Mouse (Mus musculus) myocyte (in vitro differentiated cells): ENCODE measurements at regions not wholly inside any gene's neighbourhood (a gene's known extent, or its start where the extent isn't known, plus 50 kb on each side); places are given as distances from the start of the nearest gene placed in this dataset.

Source experiments
- H3K27me3 ChIP-seq: one replicate; pipeline ENCODE4 v1.6.1; 2011; ENCODE audit not compliant: control insufficient read depth, insufficient read depth, insufficient read length
- H3K36me3 ChIP-seq: one replicate; pipeline ENCODE4 v1.6.1; 2011; ENCODE audit not compliant: control insufficient read depth, insufficient read depth
- H3K4me2 ChIP-seq: one replicate; pipeline ENCODE4 v1.6.1; 2011; ENCODE audit warnings: low read depth, control low read depth
- H3K4me3 ChIP-seq: one replicate; pipeline ENCODE4 v1.5.1; 2011; ENCODE audit warnings: mild to moderate bottlenecking, control low read depth, moderate library complexity
- H3K79me2 ChIP-seq: one replicate; pipeline ENCODE4 v1.6.1; 2011; ENCODE audit not compliant: control insufficient read depth, insufficient read depth
- H3ac ChIP-seq: one replicate; pipeline ENCODE4 v1.6.1; 2011; ENCODE audit not compliant: control insufficient read depth, insufficient read length
- CEBPB ChIP-seq: IDR thresholded peaks from 2 replicates; pipeline ENCODE4 v1.6.1; 2011; ENCODE audit warnings: mild to moderate bottlenecking, moderate library complexity; ENCODE audit not compliant: poor library complexity, insufficient read depth, severe bottlenecking
- E2F4 ChIP-seq: IDR thresholded peaks from one replicate; pipeline ENCODE4 v1.6.1; 2011; ENCODE audit warnings: mild to moderate bottlenecking, control low read depth, moderate library complexity; ENCODE audit not compliant: insufficient read depth
- MAX ChIP-seq: IDR thresholded peaks from one replicate; pipeline ENCODE4 v1.6.1; 2011; ENCODE audit warnings: low read depth, mild to moderate bottlenecking, control low read depth
- MYOD1 ChIP-seq, 3 experiments: IDR thresholded peaks; one replicate each; pipeline ENCODE4 v1.6.1; 2011; ENCODE audit warnings: control low read depth in 2 of 3, low read depth in 2 of 3, mild to moderate bottlenecking in 2 of 3, moderate library complexity in 1 of 3; ENCODE audit not compliant: insufficient read length in 2 of 3, control insufficient read depth in 1 of 3
- MYOG ChIP-seq, 3 experiments: IDR thresholded peaks; one replicate each; pipeline ENCODE4 v1.6.1; 2011; ENCODE audit warnings: control low read depth in 2 of 3, low read depth in 2 of 3, mild to moderate bottlenecking in 2 of 3; ENCODE audit not compliant: insufficient read length in 2 of 3, control insufficient read depth in 1 of 3, insufficient read depth in 1 of 3
- POLR2A ChIP-seq: IDR thresholded peaks from one replicate; pipeline ENCODE4 v1.6.1; 2011; ENCODE audit warnings: low read depth, mild to moderate bottlenecking, control low read depth, moderate library complexity; ENCODE audit not compliant: insufficient read length
- POLR2AphosphoS2 ChIP-seq: IDR thresholded peaks from one replicate; pipeline ENCODE4 v1.6.1; 2011; ENCODE audit warnings: low read depth, control low read depth; ENCODE audit not compliant: insufficient read length
- REST ChIP-seq: IDR thresholded peaks from one replicate; pipeline ENCODE4 v1.6.1; 2011; ENCODE audit warnings: mild to moderate bottlenecking, control low read depth, moderate library complexity; ENCODE audit not compliant: insufficient read depth, insufficient read length
- SRF ChIP-seq: IDR thresholded peaks from one replicate; pipeline ENCODE4 v1.6.1; 2011; ENCODE audit warnings: low read depth; ENCODE audit not compliant: control insufficient read depth, insufficient read length
- TCF12 ChIP-seq: IDR thresholded peaks from one replicate; pipeline ENCODE4 v1.6.1; 2011; ENCODE audit warnings: mild to moderate bottlenecking, control low read depth; ENCODE audit not compliant: poor library complexity, insufficient read depth, severe bottlenecking
- TCF3 ChIP-seq: IDR thresholded peaks from one replicate; pipeline ENCODE4 v1.6.1; 2011; ENCODE audit warnings: low read depth, control low read depth; ENCODE audit not compliant: insufficient read length
- USF1 ChIP-seq: IDR thresholded peaks from one replicate; pipeline ENCODE4 v1.6.1; 2011; ENCODE audit warnings: low read depth, mild to moderate bottlenecking, control low read depth, moderate library complexity

DNA sequence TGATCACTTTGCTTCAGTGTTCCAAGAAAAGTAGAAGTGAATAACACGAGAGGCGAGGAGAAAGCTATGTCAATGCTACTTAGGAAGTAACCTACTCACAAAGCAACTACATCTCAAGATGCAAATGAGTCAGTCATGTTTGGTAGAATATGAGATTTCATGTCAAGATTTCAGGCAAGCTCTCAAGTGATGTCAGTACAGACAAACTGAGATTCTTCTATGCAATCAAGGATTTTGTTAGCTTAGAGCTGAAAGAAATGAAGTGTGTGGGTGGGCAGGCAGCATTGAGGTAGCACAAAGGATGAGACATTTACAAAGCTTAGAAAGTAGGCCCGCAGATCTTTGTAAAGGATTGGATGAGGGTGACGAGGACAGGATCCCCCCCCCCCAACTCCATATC lies 480.0 kb upstream of the Syt1 start:
- no peak overlapping the region for H3K4me2 ChIP-seq
- no peak overlapping the region for H3K4me3 ChIP-seq
- no peaks in the 10 kb centered on the region for H3K79me2 ChIP-seq
- no peaks in the 10 kb centered on the region for H3K27me3 ChIP-seq
- TF ChIP-seq MAX, result no peak
- no peak overlapping the region for H3ac ChIP-seq
- no peaks in the 10 kb centered on the region for H3K36me3 ChIP-seq

- Histone ChIP-seq H3K36me3 (no peaks in the 10 kb centered on the region), H3ac (no peak overlapping the region), H3K4me2 (no peak overlapping the region), H3K4me3 (no peak overlapping the region), H3K79me2 (no peaks in the 10 kb centered on the region), H3K27me3 (no peaks in the 10 kb centered on the region)
- TF ChIP-seq MAX (no peak), REST (no peak), CEBPB (no peak), POLR2AphosphoS2 (no peak), POLR2A (no peak), MYOD1 (IDR thresholded peaks at IDR 0.05; ENCODE audit: control insufficient read depth in 1 of 3, insufficient read length in 2 of 3, low read depth in 2 of 3) (no peak), SRF (no peak), TCF3 (no peak), MYOG (IDR thresholded peaks at IDR 0.05; ENCODE audit: control insufficient read depth in 1 of 3, insufficient read depth in 1 of 3, insufficient read length in 2 of 3, low read depth in 2 of 3) (no peak), TCF12 (no peak), E2F4 (no peak), USF1 (no peak)
Measured at GRCm38 (mm10) chr10:109488000-109488399, 477.2 kb upstream of the Syt1 start.

GRCm38 (mm10) chr10:109486917-109487604 lies 476.3 kb upstream of the Syt1 start:
- no peak overlapping the region for H3K4me3 ChIP-seq
- H3K36me3 ChIP-seq, result no peaks in the 10 kb centered on the region
- TF ChIP-seq E2F4 (no peak), USF1 (peak; percentile 72), POLR2A (no peak), REST (no peak), SRF (no peak), MYOD1 (IDR thresholded peaks at IDR 0.05; ENCODE audit: control insufficient read depth in 1 of 3, insufficient read length in 2 of 3, low read depth in 2 of 3) (no peak), CEBPB (no peak), MYOG (IDR thresholded peaks at IDR 0.05; ENCODE audit: control insufficient read depth in 1 of 3, insufficient read depth in 1 of 3, insufficient read length in 2 of 3, low read depth in 2 of 3) (no peak)
- no peaks in the 10 kb centered on the region for H3K27me3 ChIP-seq
- H3K4me2 ChIP-seq, result peak overlapping the region; percentile 35
- H3K79me2 ChIP-seq, result no peaks in the 10 kb centered on the region
- H3ac ChIP-seq, result no peak overlapping the region

GRCm38 (mm10) chr10:109480551-109480950 lies 469.8 kb upstream of the Syt1 start:
- Histone ChIP-seq H3K79me2 (no peaks in the 10 kb centered on the region), H3K36me3 (no peaks in the 10 kb centered on the region), H3ac (no peak overlapping the region), H3K27me3 (no peaks in the 10 kb centered on the region), H3K4me3 (no peak overlapping the region), H3K4me2 (no peak overlapping the region)
- TF ChIP-seq E2F4 (no peak), REST (no peak), MAX (no peak), USF1 (no peak), MYOG (IDR thresholded peaks at IDR 0.05; ENCODE audit: control insufficient read depth in 1 of 3, insufficient read depth in 1 of 3, insufficient read length in 2 of 3, low read depth in 2 of 3) (no peak), SRF (no peak), POLR2A (no peak), TCF12 (no peak), MYOD1 (IDR thresholded peaks at IDR 0.05; ENCODE audit: control insufficient read depth in 1 of 3, insufficient read length in 2 of 3, low read depth in 2 of 3) (no peak), TCF3 (no peak)

- TF ChIP-seq CEBPB, result no peak
- no peak for TF ChIP-seq MAX
- no peak for TF ChIP-seq USF1
- no peak for TF ChIP-seq MYOD1 (IDR thresholded peaks at IDR 0.05; ENCODE audit: control insufficient read depth in 1 of 3, insufficient read length in 2 of 3, low read depth in 2 of 3)
- no peak for TF ChIP-seq REST
- TF ChIP-seq POLR2A, result no peak
- no peak for TF ChIP-seq SRF
- no peak for TF ChIP-seq POLR2AphosphoS2
- no peak for TF ChIP-seq TCF3
- TF ChIP-seq MYOG (IDR thresholded peaks at IDR 0.05; ENCODE audit: control insufficient read depth in 1 of 3, insufficient read depth in 1 of 3, insufficient read length in 2 of 3, low read depth in 2 of 3), result no peak
- TF ChIP-seq E2F4, result no peak
- no peak for TF ChIP-seq TCF12
- H3K4me3 ChIP-seq, result no peak overlapping the region
- no peaks in the 10 kb centered on the region for H3K27me3 ChIP-seq
- H3ac ChIP-seq, result no peak overlapping the region
- no peaks in the 10 kb centered on the region for H3K79me2 ChIP-seq
- no peak overlapping the region for H3K4me2 ChIP-seq
- H3K36me3 ChIP-seq, result no peaks in the 10 kb centered on the region
Measured at GRCm38 (mm10) chr10:109479941-109480340, 469.2 kb upstream of the Syt1 start.
